Mouse (Mus musculus): ENCODE measurements around the gene Cdkl3. TPM values are rescaled to one million over a fixed set of nuclear protein-coding genes. Genes with fewer than 3 reads are reported as not detected.
A peak's percentile ranks its signal among the peaks of the same experiment; 100 is the strongest.

Cdkl3 gene
- total and polyA plus RNA-seq, 2 experiments from 2014 or later = 12.7 to 37.6 TPM

DNA sequence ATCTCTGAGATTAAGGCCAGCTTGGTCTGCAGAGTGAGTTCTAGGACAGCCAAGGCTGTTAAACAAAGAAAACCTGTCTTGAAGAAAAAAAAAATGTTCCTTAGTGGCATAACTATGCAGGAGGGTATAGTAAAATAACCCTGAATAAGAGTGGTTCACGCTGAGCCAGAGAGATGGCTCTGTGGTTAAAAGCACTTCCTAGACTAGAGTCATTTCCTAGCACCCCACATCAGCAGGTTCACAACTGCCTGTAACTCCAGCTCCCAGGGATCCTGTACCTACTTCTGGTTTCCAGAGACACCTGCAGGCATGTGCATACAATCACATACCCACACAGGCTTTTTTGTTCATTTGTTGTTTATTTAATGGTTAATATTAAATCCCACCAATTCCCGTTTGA lies 1.6 kb downstream of the Cdkl3 start:
- Histone ChIP-seq H3K9me3 (ENCODE audit: low read length) (no peaks in the 10 kb centered on the region), H3K4me2 (ENCODE audit: low read depth, low read length) (peak overlapping the region; percentile 79; the same call in 1 of the 2 replicates), H3K27me3 (ENCODE audit: insufficient read depth, low read length) (no peaks in the 10 kb centered on the region), H3K9ac (replicated peaks; ENCODE audit: low read length) (no peak overlapping the region), H3K36me3 (ENCODE audit: insufficient read depth, low read length) (no peaks in the 10 kb centered on the region), H3K4me3 (ENCODE audit: low read length) (no peak overlapping the region), H3K27ac (no peak overlapping the region), H3K4me1 (ENCODE audit: insufficient read depth, low read length) (peaks cover 5% of the 10 kb centered on the region; the same call in 1 of the 2 replicates)
- WGBS = 63% methylated on average over 2 of the region's 2 CpGs
- DNase-seq (ENCODE audit: low spot score) (no peak), ATAC-seq (no peak)
- no peak for TF ChIP-seq CTCF (IDR thresholded peaks at IDR 0.05; ENCODE audit: low read depth)

DNA sequence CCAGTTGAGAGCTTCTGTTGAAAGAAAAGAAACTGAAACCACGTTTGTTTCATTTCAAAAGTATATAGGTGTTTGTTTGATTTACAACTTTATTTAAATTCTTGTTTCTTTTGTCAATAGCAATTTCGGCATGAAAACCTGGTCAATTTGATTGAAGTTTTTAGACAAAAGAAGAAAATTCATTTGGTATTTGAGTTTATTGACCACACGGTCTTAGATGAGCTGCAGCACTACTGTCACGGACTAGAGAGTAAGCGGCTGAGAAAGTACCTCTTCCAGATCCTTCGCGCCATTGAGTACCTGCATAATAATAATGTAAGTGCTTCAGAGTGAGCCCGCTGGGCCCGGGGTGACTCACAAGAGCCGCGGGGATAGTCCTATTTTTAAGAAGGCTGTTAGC lies 7.0 kb downstream of the Cdkl3 start:
- no peaks in the 10 kb centered on the region; the same call in 1 of the 2 replicates for H3K36me3 ChIP-seq (ENCODE audit: insufficient read depth, low read length)
- ATAC-seq = no peak
- TF ChIP-seq CTCF (IDR thresholded peaks at IDR 0.05; ENCODE audit: low read depth) = no peak
- no peaks in the 10 kb centered on the region for H3K4me1 ChIP-seq (ENCODE audit: insufficient read depth, low read length)
- H3K9me3 ChIP-seq (ENCODE audit: low read length) = no peaks in the 10 kb centered on the region
- H3K27me3 ChIP-seq (ENCODE audit: insufficient read depth, low read length) = no peaks in the 10 kb centered on the region
- no peak overlapping the region for H3K27ac ChIP-seq
- no peak overlapping the region for H3K4me3 ChIP-seq (ENCODE audit: low read length)
- H3K4me2 ChIP-seq (ENCODE audit: low read depth, low read length) = no peak overlapping the region
- no peak for DNase-seq (ENCODE audit: low spot score)
- H3K9ac ChIP-seq (replicated peaks; ENCODE audit: low read length) = no peak overlapping the region
- WGBS = 88% methylated on average over 11 of the region's 11 CpGs

DNA sequence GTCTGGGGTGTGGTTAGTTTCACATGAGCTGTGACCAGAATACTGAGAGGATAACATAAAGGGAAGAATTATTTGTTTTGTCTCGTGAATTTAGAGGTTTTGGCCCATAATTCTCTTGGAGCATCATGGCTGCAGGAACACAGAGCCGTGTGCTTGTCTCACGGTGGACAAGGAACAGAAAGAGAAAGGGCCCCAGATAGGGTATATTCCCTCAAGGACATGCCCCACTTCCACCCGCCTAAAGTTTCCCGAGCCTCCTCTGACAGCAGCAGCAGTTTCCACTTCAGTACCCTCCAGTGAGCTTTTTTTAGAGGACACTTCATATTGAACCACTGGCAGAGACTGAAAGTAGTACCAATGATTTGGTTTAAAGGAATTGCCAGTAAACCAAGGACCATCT lies 7.5 kb downstream of the Cdkl3 start:
- H3K4me3 ChIP-seq (ENCODE audit: low read length) = no peak overlapping the region
- 71% methylated on average over 5 of the region's 5 CpGs for WGBS
- ATAC-seq (no peak), DNase-seq (ENCODE audit: low spot score) (no peak)
- no peaks in the 10 kb centered on the region for H3K4me1 ChIP-seq (ENCODE audit: insufficient read depth, low read length)
- no peaks in the 10 kb centered on the region; the same call in 1 of the 2 replicates for H3K36me3 ChIP-seq (ENCODE audit: insufficient read depth, low read length)
- H3K27me3 ChIP-seq (ENCODE audit: insufficient read depth, low read length) = no peaks in the 10 kb centered on the region
- H3K4me2 ChIP-seq (ENCODE audit: low read depth, low read length) = no peak overlapping the region
- no peaks in the 10 kb centered on the region for H3K9me3 ChIP-seq (ENCODE audit: low read length)
- H3K27ac ChIP-seq = no peak overlapping the region
- TF ChIP-seq CTCF (IDR thresholded peaks at IDR 0.05; ENCODE audit: low read depth) = no peak
- no peak overlapping the region for H3K9ac ChIP-seq (replicated peaks; ENCODE audit: low read length)

DNA sequence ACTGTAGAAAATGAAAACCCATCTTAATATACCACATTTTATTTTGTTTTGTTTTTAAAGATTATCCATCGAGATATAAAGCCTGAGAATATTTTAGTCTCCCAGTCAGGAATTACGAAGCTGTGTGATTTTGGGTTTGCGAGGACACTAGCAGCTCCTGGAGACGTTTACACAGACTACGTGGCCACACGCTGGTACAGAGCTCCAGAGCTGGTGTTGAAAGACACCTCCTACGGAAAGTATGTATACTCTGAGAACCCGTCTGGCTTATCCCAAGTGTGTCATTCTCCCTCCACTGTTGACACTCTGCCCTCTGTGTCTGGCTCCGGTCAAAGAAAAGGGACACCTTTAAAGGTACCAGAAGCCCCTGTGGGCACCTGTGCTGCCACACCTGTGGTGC lies 14.2 kb downstream of the Cdkl3 start:
- H3K27ac ChIP-seq = no peak overlapping the region
- no peak overlapping the region for H3K4me3 ChIP-seq (ENCODE audit: low read length)
- no peak overlapping the region for H3K9ac ChIP-seq (replicated peaks; ENCODE audit: low read length)
- 88% methylated on average over 9 of the region's 9 CpGs for WGBS
- DNase-seq (ENCODE audit: low spot score) = no peak
- peaks cover 3% of the 10 kb centered on the region; the same call in 1 of the 2 replicates for H3K36me3 ChIP-seq (ENCODE audit: insufficient read depth, low read length)
- no peak overlapping the region for H3K4me2 ChIP-seq (ENCODE audit: low read depth, low read length)
- TF ChIP-seq CTCF (IDR thresholded peaks at IDR 0.05; ENCODE audit: low read depth) = no peak
- no peaks in the 10 kb centered on the region for H3K4me1 ChIP-seq (ENCODE audit: insufficient read depth, low read length)
- H3K27me3 ChIP-seq (ENCODE audit: insufficient read depth, low read length) = no peaks in the 10 kb centered on the region
- no peak for ATAC-seq
- no peaks in the 10 kb centered on the region for H3K9me3 ChIP-seq (ENCODE audit: low read length)

DNA sequence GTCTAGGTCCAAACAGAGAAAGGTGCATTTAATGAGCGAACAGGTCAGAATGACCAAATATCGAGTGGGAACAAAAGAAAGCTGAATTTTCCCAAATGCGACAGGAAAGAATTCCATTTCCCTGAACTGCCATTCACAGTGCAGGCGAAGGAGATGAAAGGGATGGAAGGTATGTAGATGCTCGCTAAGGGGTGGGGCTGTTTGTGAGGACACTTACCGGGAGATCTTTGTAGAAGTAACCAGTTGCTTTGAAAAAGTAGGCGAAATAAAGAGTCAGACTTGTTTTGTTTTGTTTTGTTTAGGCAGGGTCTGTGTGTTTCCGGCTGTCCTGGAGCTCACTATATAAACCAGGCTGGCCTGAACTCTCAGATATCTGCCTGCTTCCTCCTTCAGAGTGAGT lies 28.3 kb downstream of the Cdkl3 start:
- Histone ChIP-seq H3K27ac (no peak overlapping the region), H3K9me3 (ENCODE audit: low read length) (no peaks in the 10 kb centered on the region), H3K27me3 (ENCODE audit: insufficient read depth, low read length) (no peaks in the 10 kb centered on the region), H3K4me1 (ENCODE audit: insufficient read depth, low read length) (no peaks in the 10 kb centered on the region), H3K4me3 (ENCODE audit: low read length) (no peak overlapping the region), H3K9ac (replicated peaks; ENCODE audit: low read length) (no peak overlapping the region), H3K36me3 (ENCODE audit: insufficient read depth, low read length) (0 out of 2 replicates have a peak, but pooled peaks cover 4% of the 10 kb centered on the region), H3K4me2 (ENCODE audit: low read depth, low read length) (no peak overlapping the region)
- ATAC-seq (no peak), DNase-seq (ENCODE audit: low spot score) (no peak)
- TF ChIP-seq CTCF (IDR thresholded peaks at IDR 0.05; ENCODE audit: low read depth) = no peak
- WGBS = 77% methylated on average over 8 of the region's 8 CpGs

DNA sequence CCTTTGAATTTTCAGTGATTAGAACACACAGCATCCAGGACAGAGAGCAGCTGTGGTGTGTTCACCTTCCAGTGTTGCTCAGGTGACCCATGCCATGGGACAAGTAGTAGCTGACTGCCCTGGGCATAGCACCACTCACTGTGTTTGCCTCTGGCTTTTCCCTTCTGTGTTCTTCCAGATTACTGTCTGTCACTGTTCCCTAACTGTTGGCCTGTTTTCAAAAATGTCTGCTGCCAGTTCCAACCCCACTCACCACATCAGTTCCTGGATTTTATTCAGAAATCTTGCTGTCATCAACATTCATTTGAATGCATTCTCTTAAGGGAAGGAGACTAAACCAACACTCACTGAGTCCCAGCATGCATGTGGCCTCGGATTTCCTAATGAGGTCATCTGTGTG lies 29.9 kb downstream of the Cdkl3 start:
- no peak for TF ChIP-seq CTCF (IDR thresholded peaks at IDR 0.05; ENCODE audit: low read depth)
- Histone ChIP-seq H3K27me3 (ENCODE audit: insufficient read depth, low read length) (no peaks in the 10 kb centered on the region), H3K27ac (no peak overlapping the region), H3K9ac (replicated peaks; ENCODE audit: low read length) (no peak overlapping the region), H3K4me3 (ENCODE audit: low read length) (no peak overlapping the region), H3K4me1 (ENCODE audit: insufficient read depth, low read length) (no peaks in the 10 kb centered on the region), H3K9me3 (ENCODE audit: low read length) (no peaks in the 10 kb centered on the region), H3K4me2 (ENCODE audit: low read depth, low read length) (no peak overlapping the region), H3K36me3 (ENCODE audit: insufficient read depth, low read length) (0 out of 2 replicates have a peak, but pooled peaks cover 4% of the 10 kb centered on the region)
- 77% methylated on average over 1 of the region's 1 CpGs for WGBS
- ATAC-seq (no peak), DNase-seq (ENCODE audit: low spot score) (no peak)

DNA sequence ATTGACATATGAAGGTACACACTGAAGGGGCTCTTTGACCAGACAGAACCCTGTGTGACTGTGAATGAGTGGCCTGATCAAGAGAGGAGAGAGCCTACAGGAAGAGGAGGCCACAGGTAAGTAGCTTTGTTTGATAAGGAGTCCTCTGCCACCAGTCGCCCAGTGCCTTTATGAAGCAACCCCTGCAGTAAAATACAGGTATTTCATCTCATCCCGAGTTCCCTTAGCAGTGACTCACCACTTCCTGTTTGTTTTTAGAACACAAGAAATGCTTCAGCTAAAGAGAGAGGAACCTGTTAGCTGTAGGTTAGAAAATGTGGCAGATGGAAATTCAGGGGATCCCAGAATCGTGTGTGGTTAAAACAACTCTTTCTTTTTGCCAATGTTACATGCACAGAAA lies 31.9 kb downstream of the Cdkl3 start:
- H3K4me2 ChIP-seq (ENCODE audit: low read depth, low read length) = no peak overlapping the region
- H3K36me3 ChIP-seq (ENCODE audit: insufficient read depth, low read length) = 0 out of 2 replicates have a peak, but pooled peaks cover 4% of the 10 kb centered on the region
- H3K4me1 ChIP-seq (ENCODE audit: insufficient read depth, low read length) = no peaks in the 10 kb centered on the region
- H3K9me3 ChIP-seq (ENCODE audit: low read length) = no peaks in the 10 kb centered on the region
- no peak overlapping the region for H3K4me3 ChIP-seq (ENCODE audit: low read length)
- no peak for TF ChIP-seq CTCF (IDR thresholded peaks at IDR 0.05; ENCODE audit: low read depth)
- 88% methylated on average over 3 of the region's 3 CpGs for WGBS
- DNase-seq (ENCODE audit: low spot score) (no peak), ATAC-seq (no peak)
- H3K9ac ChIP-seq (replicated peaks; ENCODE audit: low read length) = no peak overlapping the region
- no peak overlapping the region for H3K27ac ChIP-seq
- no peaks in the 10 kb centered on the region for H3K27me3 ChIP-seq (ENCODE audit: insufficient read depth, low read length)

Measured in hindbrain, postnatal 0 days (tissue).